In the genomic region with DNA sequence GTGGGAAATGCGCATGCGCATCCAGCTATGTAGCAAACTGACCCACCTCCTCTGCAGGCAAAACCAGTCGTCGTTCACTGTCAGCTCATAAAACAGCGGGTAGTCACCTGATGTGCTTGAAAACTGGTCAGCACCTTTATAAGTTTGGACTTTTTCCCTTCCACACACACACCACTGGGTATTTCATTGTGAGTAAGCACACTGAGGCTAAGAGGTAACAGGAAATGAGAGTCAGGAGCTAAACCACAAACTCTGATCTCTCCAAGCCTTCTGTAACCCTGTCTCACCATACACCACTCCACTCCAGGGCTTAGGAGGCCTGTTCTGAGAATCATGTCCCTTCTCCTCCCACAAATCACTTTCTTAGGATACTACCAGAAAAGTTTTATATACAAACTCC, we compare ENCODE assay signal across 25 mouse cellular contexts. TPM values are rescaled to one million over a fixed set of nuclear protein-coding genes. Genes with fewer than 3 reads are reported as not detected.
"Had no signal": no experiment of that assay in that cellular context is flagged by ENCODE, and none has a peak within 500 bp of the region (broad histone marks: within the 10 kb centered on the region; RNA-seq: fewer than 3 reads in every experiment).

No protein-coding gene starts in this region.

- ATAC-seq: midbrain, embryonic 15.5 days had no signal

- H3K27ac ChIP-seq: limb, embryonic 10.5 days; limb, embryonic 13.5 days; liver, embryonic 13.5 days; lung, embryonic 15.5 days; midbrain, embryonic 12.5 days; midbrain, embryonic 15.5 days; neural tube, embryonic 12.5 days; neural tube, embryonic 15.5 days had no signal

- H3K9me3 ChIP-seq: limb, embryonic 10.5 days; limb, embryonic 13.5 days; liver, embryonic 13.5 days; lung, embryonic 15.5 days; midbrain, embryonic 12.5 days; midbrain, embryonic 15.5 days; neural tube, embryonic 12.5 days; neural tube, embryonic 15.5 days had no signal

- H3K4me3 ChIP-seq: limb, embryonic 10.5 days; limb, embryonic 13.5 days; liver, embryonic 13.5 days; lung, embryonic 15.5 days; midbrain, embryonic 12.5 days; midbrain, embryonic 15.5 days; neural tube, embryonic 12.5 days; neural tube, embryonic 15.5 days had no signal

- H3K4me2 ChIP-seq: limb, embryonic 13.5 days; liver, embryonic 13.5 days; lung, embryonic 15.5 days; midbrain, embryonic 12.5 days; midbrain, embryonic 15.5 days; neural tube, embryonic 12.5 days; neural tube, embryonic 15.5 days had no signal

- H3K27me3 ChIP-seq: limb, embryonic 13.5 days; liver, embryonic 13.5 days; lung, embryonic 15.5 days; midbrain, embryonic 12.5 days; midbrain, embryonic 15.5 days; neural tube, embryonic 12.5 days; neural tube, embryonic 15.5 days had no signal

- H3K9ac ChIP-seq: limb, embryonic 13.5 days; liver, embryonic 13.5 days; lung, embryonic 15.5 days; midbrain, embryonic 12.5 days; midbrain, embryonic 15.5 days; neural tube, embryonic 12.5 days; neural tube, embryonic 15.5 days had no signal

- H3K36me3 ChIP-seq: midbrain, embryonic 15.5 days had no signal

- DNase-seq: kidney, adult 9 months; kidney, postnatal 14 days; kidney, postnatal 4 days; liver; liver, embryonic 13.5 days; lung, postnatal 10 days; lung, postnatal 36 days; right cerebral cortex, postnatal 25 days; spleen, adult 18-20 months; thymus, adult 18-20 months; thymus, postnatal 36 days had no signal

RNA-seq across cellular contexts. Expression of a gene that starts 31.3 kb away (rescaled TPM):
- total RNA-seq: left cerebral cortex, adult 8-10 months had no signal
- polyA plus RNA-seq: limb, embryonic 10.5 days had no signal

RNA-seq across cellular contexts. Expression of a gene that starts 35.5 kb away (rescaled TPM):
- total RNA-seq: layer of hippocampus, adult 18-20 months; layer of hippocampus, postnatal 14 days; left cerebral cortex, adult 8-10 months; left cerebral cortex, postnatal 25 days had no signal
- polyA plus RNA-seq: kidney, embryonic 16.5 days; limb, embryonic 10.5 days; limb, embryonic 13.5 days; liver, embryonic 13.5 days; liver, embryonic 16.5 days; lung, embryonic 15.5 days; urinary bladder, adult 2 months had no signal
